Mouse (Mus musculus) MEL (cell line): Measurements from ENCODE around the gene Trp73.

Source experiments
- GATA1 ChIP-seq: IDR thresholded peaks from 2 replicates; pipeline ENCODE4 v1.6.1; 2011; ENCODE audit warnings: low read depth, low read length, improper control_type of control experiment
- POLR2A ChIP-seq, 2 experiments: IDR thresholded peaks; 2 replicates each; pipeline ENCODE4 v1.6.1; 2011 to 2012; ENCODE audit warnings: low read length in 2 of 2, mild to moderate bottlenecking in 2 of 2, control low read depth in 1 of 2, improper control_type of control experiment in 1 of 2, low read depth in 1 of 2, moderate library complexity in 1 of 2; ENCODE audit not compliant: control insufficient read depth in 1 of 2, insufficient read depth in 1 of 2, poor library complexity in 1 of 2
- RCOR1 ChIP-seq: IDR thresholded peaks from 2 replicates; pipeline ENCODE4 v1.6.1; 2012; ENCODE audit warnings: low read depth, mild to moderate bottlenecking, inconsistent platforms, low read length, improper control_type of control experiment

DNA sequence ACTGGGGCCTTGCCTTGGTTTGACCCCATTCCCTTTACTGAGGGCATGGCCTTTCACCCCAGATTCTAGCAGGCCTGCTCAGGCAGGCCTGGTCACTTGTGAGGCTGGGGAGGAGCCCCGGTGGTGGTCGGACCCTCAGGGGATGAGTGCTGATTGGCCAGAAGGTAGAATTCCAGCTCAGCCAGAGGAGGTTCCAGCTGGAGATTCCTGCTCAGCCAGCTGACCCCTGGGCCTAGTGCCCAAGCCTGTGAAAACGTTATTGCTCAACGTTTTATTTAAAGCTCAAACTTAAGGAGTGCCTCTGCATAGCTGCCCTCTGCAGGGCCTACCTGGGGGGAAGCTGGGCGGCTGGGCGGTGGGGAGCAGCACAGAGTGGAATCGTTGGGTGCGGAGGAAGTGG lies 37.2 kb upstream of the Trp73 start:
- TF ChIP-seq POLR2A (IDR thresholded peaks at IDR 0.05; ENCODE audit: control insufficient read depth in 1 of 2, insufficient read depth in 1 of 2, low read depth in 1 of 2, low read length in 2 of 2, poor library complexity in 1 of 2) = no peak
- TF ChIP-seq RCOR1 = no peak
- no peak for TF ChIP-seq GATA1
